Mouse (Mus musculus): ENCODE data around the gene Aurkb. TPM values are rescaled to one million over a fixed set of nuclear protein-coding genes. Genes with fewer than 3 reads are reported as not detected.
"Not testable (repeated sequence)": the region's sequence is repeated elsewhere in the genome, so short reads cannot be mapped to it uniquely, and the experiment has no call there.

Gene Aurkb
- polyA plus RNA-seq, 1 experiment from 2014 or later, result 101 TPM

DNA sequence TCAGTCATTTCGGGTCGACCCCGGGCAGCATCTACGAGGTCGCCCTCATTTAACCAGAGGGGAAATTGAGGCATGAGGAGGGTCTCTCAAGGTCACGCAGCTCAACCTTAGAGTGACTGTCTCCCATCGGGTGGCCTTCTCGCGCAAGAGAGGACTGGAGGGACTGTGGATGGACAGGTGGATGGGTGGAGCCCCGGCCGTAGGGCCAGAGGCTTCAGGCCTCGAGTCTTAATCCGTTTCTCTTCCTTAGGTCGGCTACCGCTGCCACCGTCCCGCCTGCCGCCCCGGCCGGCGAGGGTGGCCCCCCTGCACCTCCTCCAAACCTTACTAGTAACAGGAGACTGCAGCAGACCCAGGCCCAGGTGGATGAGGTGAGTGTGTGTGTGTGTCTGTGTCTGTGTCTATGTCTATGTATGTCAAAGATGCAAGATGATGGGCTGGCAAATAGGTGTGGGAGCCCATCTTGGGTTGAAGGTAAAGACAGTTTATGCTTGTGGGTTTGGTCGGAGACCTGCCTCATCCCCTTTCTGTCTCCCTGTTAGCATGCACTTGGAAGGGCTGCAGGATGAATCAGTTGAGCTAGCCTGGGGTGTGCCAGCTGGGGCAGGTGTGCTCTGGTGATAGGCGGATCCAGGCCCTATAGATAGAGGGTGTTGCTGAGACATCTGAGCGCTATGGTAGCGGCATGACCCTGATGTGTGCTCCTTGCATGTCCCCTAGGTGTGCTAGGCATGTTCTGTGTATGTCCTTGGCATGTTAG is 43.6 kb downstream of the Aurkb start:
- Histone ChIP-seq H3K36me3 (ENCODE audit: control insufficient read depth, insufficient read depth) (peaks cover 10% of the 10 kb centered on the region), H3K9me3 (replicated peaks; ENCODE audit: control insufficient read depth, low read length) (no peaks in the 10 kb centered on the region), H3K4me1 (ENCODE audit: control insufficient read depth, low read depth, low read length) (peaks cover 35% of the 10 kb centered on the region), H3K27ac (ENCODE audit: low read length) (peak overlapping the region; percentile 95), H3K4me3 (ENCODE audit: low read depth, low read length) (peak overlapping the region; percentile 100), H3K9ac (ENCODE audit: low read depth, low read length) (peak overlapping the region; percentile 100), H3K4me2 (ENCODE audit: low read depth, low read length) (peak overlapping the region; percentile 97), H3K27me3 (ENCODE audit: control insufficient read depth, insufficient read depth, low read depth, low read length) (no peaks in the 10 kb centered on the region)
- 4% methylated on average over 25 of the region's 25 CpGs for WGBS (ENCODE audit: insufficient replicate concordance)
- peak; percentile 82 for ATAC-seq (ENCODE audit: low read depth)

DNA sequence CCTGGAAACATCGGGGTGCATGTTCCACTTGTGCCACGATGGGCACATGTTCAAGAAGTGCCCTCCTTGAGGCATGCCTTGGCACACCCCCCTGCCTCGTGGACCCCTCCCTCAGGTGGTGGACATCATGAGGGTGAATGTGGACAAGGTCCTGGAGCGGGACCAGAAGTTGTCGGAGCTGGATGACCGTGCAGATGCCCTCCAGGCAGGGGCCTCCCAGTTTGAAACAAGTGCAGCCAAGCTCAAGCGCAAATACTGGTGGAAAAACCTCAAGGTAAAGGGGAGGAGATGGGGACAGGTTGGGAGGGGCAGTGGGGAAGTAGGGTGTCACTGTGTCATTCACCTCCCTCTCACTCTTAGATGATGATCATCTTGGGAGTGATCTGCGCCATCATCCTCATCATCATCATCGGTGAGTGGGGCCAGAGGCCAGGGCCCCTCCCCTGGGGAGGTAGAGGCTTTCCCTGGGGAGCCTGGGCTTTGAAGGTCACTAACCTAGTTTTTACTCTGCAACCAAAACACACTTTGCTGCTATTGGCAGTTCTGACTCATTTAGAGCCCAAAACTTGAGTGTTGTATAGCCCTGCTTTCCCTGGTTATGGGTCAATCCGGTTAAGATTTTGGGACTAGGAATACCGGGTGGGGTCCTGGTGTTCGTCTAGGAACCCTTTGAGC is 44.3 kb downstream of the Aurkb start:
- peaks cover 39% of the 10 kb centered on the region for H3K4me1 ChIP-seq (ENCODE audit: control insufficient read depth, low read depth, low read length)
- no peaks in the 10 kb centered on the region for H3K9me3 ChIP-seq (replicated peaks; ENCODE audit: control insufficient read depth, low read length)
- H3K36me3 ChIP-seq (ENCODE audit: control insufficient read depth, insufficient read depth), result peaks cover 10% of the 10 kb centered on the region
- 80% methylated on average over 12 of the region's 12 CpGs for WGBS (ENCODE audit: insufficient replicate concordance)
- H3K27ac ChIP-seq (ENCODE audit: low read length), result peak overlapping the region; percentile 95
- H3K4me3 ChIP-seq (ENCODE audit: low read depth, low read length), result peak overlapping the region; percentile 100
- H3K4me2 ChIP-seq (ENCODE audit: low read depth, low read length), result peak overlapping the region; percentile 97
- H3K9ac ChIP-seq (ENCODE audit: low read depth, low read length), result peak overlapping the region; percentile 100
- no peak for ATAC-seq (ENCODE audit: low read depth)
- H3K27me3 ChIP-seq (ENCODE audit: control insufficient read depth, insufficient read depth, low read depth, low read length), result no peaks in the 10 kb centered on the region

GRCm38 (mm10) chr11:69090367-69090766 is 44.9 kb downstream of the Aurkb start:
- WGBS (ENCODE audit: insufficient replicate concordance), result 64% methylated on average over 6 of the region's 6 CpGs
- Histone ChIP-seq H3K27me3 (ENCODE audit: control insufficient read depth, insufficient read depth, low read depth, low read length) (no peaks in the 10 kb centered on the region), H3K4me1 (ENCODE audit: control insufficient read depth, low read depth, low read length) (peaks cover 42% of the 10 kb centered on the region), H3K9me3 (replicated peaks; ENCODE audit: control insufficient read depth, low read length) (no peaks in the 10 kb centered on the region), H3K9ac (ENCODE audit: low read depth, low read length) (peak overlapping the region; percentile 100; the same call in 1 of the 2 replicates), H3K4me3 (ENCODE audit: low read depth, low read length) (no peak overlapping the region), H3K4me2 (ENCODE audit: low read depth, low read length) (no peak overlapping the region), H3K36me3 (ENCODE audit: control insufficient read depth, insufficient read depth) (peaks cover 10% of the 10 kb centered on the region), H3K27ac (ENCODE audit: low read length) (no peak overlapping the region)
- no peak for ATAC-seq (ENCODE audit: low read depth)

- ATAC-seq (ENCODE audit: low read depth), result no peak
- Histone ChIP-seq H3K4me3 (ENCODE audit: low read depth, low read length) (no peak overlapping the region), H3K4me2 (ENCODE audit: low read depth, low read length) (no peak overlapping the region), H3K9ac (ENCODE audit: low read depth, low read length) (no peak overlapping the region), H3K4me1 (ENCODE audit: control insufficient read depth, low read depth, low read length) (peaks cover 55% of the 10 kb centered on the region), H3K9me3 (replicated peaks; ENCODE audit: control insufficient read depth, low read length) (no peaks in the 10 kb centered on the region), H3K27ac (ENCODE audit: low read length) (no peak overlapping the region), H3K27me3 (ENCODE audit: control insufficient read depth, insufficient read depth, low read depth, low read length) (no peaks in the 10 kb centered on the region), H3K36me3 (ENCODE audit: control insufficient read depth, insufficient read depth) (peaks cover 10% of the 10 kb centered on the region)
- 56% methylated on average over 7 of the region's 7 CpGs for WGBS (ENCODE audit: insufficient replicate concordance)
These were observed 46.3 kb downstream of the Aurkb start for GRCm38 (mm10) chr11:69091566-69092385.

GRCm38 (mm10) chr11:69092386-69092751 is 46.9 kb downstream of the Aurkb start:
- H3K4me1 ChIP-seq (ENCODE audit: control insufficient read depth, low read depth, low read length), result peaks cover 60% of the 10 kb centered on the region
- no peak overlapping the region for H3K4me3 ChIP-seq (ENCODE audit: low read depth, low read length)
- H3K27me3 ChIP-seq (ENCODE audit: control insufficient read depth, insufficient read depth, low read depth, low read length), result no peaks in the 10 kb centered on the region
- H3K9me3 ChIP-seq (replicated peaks; ENCODE audit: control insufficient read depth, low read length), result no peaks in the 10 kb centered on the region
- no peak for ATAC-seq (ENCODE audit: low read depth)
- peaks cover 10% of the 10 kb centered on the region for H3K36me3 ChIP-seq (ENCODE audit: control insufficient read depth, insufficient read depth)
- WGBS (ENCODE audit: insufficient replicate concordance), result 1% methylated on average over 3 of the region's 3 CpGs
- no peak overlapping the region for H3K27ac ChIP-seq (ENCODE audit: low read length)
- no peak overlapping the region for H3K4me2 ChIP-seq (ENCODE audit: low read depth, low read length)
- H3K9ac ChIP-seq (ENCODE audit: low read depth, low read length), result no peak overlapping the region

GRCm38 (mm10) chr11:69092871-69093270 is 47.4 kb downstream of the Aurkb start:
- no peak overlapping the region for H3K9ac ChIP-seq (ENCODE audit: low read depth, low read length)
- no peak for ATAC-seq (ENCODE audit: low read depth)
- H3K36me3 ChIP-seq (ENCODE audit: control insufficient read depth, insufficient read depth), result peaks cover 10% of the 10 kb centered on the region
- peaks cover 61% of the 10 kb centered on the region for H3K4me1 ChIP-seq (ENCODE audit: control insufficient read depth, low read depth, low read length)
- 67% methylated on average over 4 of the region's 4 CpGs for WGBS (ENCODE audit: insufficient replicate concordance)
- no peak overlapping the region for H3K4me2 ChIP-seq (ENCODE audit: low read depth, low read length)
- H3K27ac ChIP-seq (ENCODE audit: low read length), result 0 out of 2 replicates have a peak overlapping the region, but pooled peaks have one; percentile 4
- no peaks in the 10 kb centered on the region for H3K27me3 ChIP-seq (ENCODE audit: control insufficient read depth, insufficient read depth, low read depth, low read length)
- H3K9me3 ChIP-seq (replicated peaks; ENCODE audit: control insufficient read depth, low read length), result no peaks in the 10 kb centered on the region
- no peak overlapping the region for H3K4me3 ChIP-seq (ENCODE audit: low read depth, low read length)

GRCm38 (mm10) chr11:69093856-69094255 is 48.4 kb downstream of the Aurkb start:
- not testable (repeated sequence) for H3K4me2 ChIP-seq (ENCODE audit: low read depth, low read length); H3K9ac ChIP-seq (ENCODE audit: low read depth, low read length); H3K27ac ChIP-seq (ENCODE audit: low read length); H3K27me3 ChIP-seq (ENCODE audit: control insufficient read depth, insufficient read depth, low read depth, low read length); H3K4me3 ChIP-seq (ENCODE audit: low read depth, low read length); ATAC-seq (ENCODE audit: low read depth); H3K9me3 ChIP-seq (replicated peaks; ENCODE audit: control insufficient read depth, low read length)
- 81% methylated on average over 7 of the region's 7 CpGs for WGBS (ENCODE audit: insufficient replicate concordance)
- Histone ChIP-seq H3K4me1 (ENCODE audit: control insufficient read depth, low read depth, low read length) (peaks cover 65% of the 10 kb centered on the region), H3K36me3 (ENCODE audit: control insufficient read depth, insufficient read depth) (peaks cover 10% of the 10 kb centered on the region)

GRCm38 (mm10) chr11:69094697-69095429 is 49.4 kb downstream of the Aurkb start, which contains the start of gene Per1:
Gene Per1, plus strand, starts transcription at chr11:69095217.
- Histone ChIP-seq H3K27ac (ENCODE audit: low read length) (peak within 1 kb of the TSS; percentile 97), H3K36me3 (ENCODE audit: control insufficient read depth, insufficient read depth) (peaks cover 9% of the 10 kb centered on the region), H3K4me3 (ENCODE audit: low read depth, low read length) (peak within 1 kb of the TSS; percentile 74), H3K4me2 (ENCODE audit: low read depth, low read length) (peak within 1 kb of the TSS; percentile 96), H3K4me1 (ENCODE audit: control insufficient read depth, low read depth, low read length) (peaks cover 66% of the 10 kb centered on the region), H3K27me3 (ENCODE audit: control insufficient read depth, insufficient read depth, low read depth, low read length) (no peaks in the 10 kb centered on the region), H3K9ac (ENCODE audit: low read depth, low read length) (peak within 1 kb of the TSS; percentile 77), H3K9me3 (replicated peaks; ENCODE audit: control insufficient read depth, low read length) (no peaks in the 10 kb centered on the region)
- peak; percentile 83 for ATAC-seq (ENCODE audit: low read depth)
- WGBS (ENCODE audit: insufficient replicate concordance), result under 1% methylated on average over 37 of the region's 37 CpGs

Measured in liver, embryonic 16.5 days (tissue).